Mouse (Mus musculus): ENCODE measurements at regions not wholly inside any gene's neighbourhood (a gene's known extent, or its start where the extent isn't known, plus 50 kb on each side); places are given as distances from the start of the nearest gene placed in this dataset.

DNA sequence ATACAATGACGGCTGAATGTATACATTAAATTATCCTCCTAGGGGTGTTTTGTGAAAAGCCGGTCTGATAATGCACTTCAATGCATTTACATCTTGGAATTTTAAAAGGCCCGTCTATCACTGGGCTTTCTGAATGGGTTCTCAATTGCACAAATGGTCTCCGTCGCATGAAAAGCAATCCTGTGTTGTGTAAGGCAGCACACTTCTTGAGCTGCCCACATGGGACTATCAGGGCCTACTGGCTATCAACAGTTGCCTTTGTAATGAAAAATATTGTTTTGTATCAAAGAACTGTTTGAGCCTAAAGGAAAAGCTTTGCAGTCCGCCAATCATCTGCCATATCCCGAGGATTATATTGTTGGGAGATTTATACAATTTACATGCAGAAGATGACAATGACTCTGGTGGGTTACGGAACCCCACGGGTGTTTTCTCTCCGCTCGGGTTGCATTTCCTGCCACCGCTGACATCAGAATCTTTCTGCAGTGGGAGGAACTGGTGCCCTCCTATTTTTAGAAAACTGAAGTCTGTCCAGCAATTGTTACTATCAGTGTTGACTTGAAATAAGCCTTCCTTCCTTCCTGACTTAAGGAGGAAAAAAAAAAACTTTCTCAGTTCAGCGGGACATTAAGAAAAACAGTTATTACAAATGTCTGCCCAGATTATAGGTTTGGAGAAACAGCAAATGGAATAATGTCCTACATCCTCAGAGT lies 118.7 kb downstream of the Tmem26 start:
- WGBS: 45% methylated on average over 13 of the region's 13 CpGs
- Histone ChIP-seq H3K9ac (no peak overlapping the region), H3K4me3 (no peak overlapping the region), H3K4me1 (peaks cover 7% of the 10 kb centered on the region), H3K27ac (no peak overlapping the region), H3K4me2 (no peak overlapping the region), H3K27me3 (no peaks in the 10 kb centered on the region), H3K9me3 (replicated peaks) (peaks cover 5% of the 10 kb centered on the region; the same call in 1 of the 2 replicates), H3K36me3 (ENCODE audit: poor library complexity, severe bottlenecking) (no peaks in the 10 kb centered on the region)
- no peak for ATAC-seq

DNA sequence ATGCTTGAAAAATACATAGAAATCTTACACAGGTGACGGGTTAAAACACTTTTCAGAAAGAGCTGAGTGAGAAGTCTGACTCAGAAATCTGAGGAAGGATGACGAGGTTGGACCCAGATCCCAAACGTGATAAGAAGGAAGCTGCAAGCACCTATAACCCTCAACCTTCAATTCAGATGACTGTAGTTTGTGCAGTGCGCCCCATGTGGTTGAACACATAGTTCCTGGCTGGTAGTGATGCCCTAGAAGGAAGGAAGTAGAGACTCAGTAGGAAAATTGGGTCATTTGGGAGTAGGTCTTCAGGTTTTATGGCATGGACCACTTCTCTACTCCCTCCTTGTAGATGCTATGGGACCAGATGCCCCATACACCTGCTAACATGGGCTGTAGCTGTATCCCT lies 120.6 kb downstream of the Tmem26 start:
- peaks cover 7% of the 10 kb centered on the region for H3K4me1 ChIP-seq
- no peaks in the 10 kb centered on the region for H3K27me3 ChIP-seq
- no peak overlapping the region for H3K4me3 ChIP-seq
- peaks cover 5% of the 10 kb centered on the region; the same call in 1 of the 2 replicates for H3K9me3 ChIP-seq (replicated peaks)
- WGBS: 87% methylated on average over 4 of the region's 4 CpGs
- no peak overlapping the region for H3K4me2 ChIP-seq
- no peak overlapping the region for H3K9ac ChIP-seq
- H3K27ac ChIP-seq: no peak overlapping the region
- no peak for ATAC-seq
- no peaks in the 10 kb centered on the region for H3K36me3 ChIP-seq (ENCODE audit: poor library complexity, severe bottlenecking)

DNA sequence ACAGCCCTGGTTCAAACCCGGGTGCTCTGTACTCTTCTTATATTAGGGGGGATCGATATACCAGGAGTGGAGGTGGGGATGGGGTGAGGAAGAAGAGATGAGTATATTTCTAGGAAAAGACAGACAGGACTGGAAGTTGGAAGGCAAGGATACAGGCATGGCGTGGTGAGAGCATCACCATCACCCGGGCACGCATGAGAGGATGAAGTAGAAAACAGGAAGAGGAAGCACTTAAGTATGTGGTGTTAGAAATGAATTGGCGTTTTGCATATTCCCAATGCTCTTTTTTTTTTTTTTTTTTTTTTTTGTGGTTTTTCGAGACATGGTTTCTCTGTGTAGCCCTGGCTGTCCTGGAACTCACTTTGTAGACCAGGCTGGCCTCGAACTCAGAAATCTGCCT lies 121.2 kb downstream of the Tmem26 start:
- Histone ChIP-seq H3K4me2 (no peak overlapping the region), H3K36me3 (ENCODE audit: poor library complexity, severe bottlenecking) (no peaks in the 10 kb centered on the region), H3K4me3 (no peak overlapping the region), H3K9me3 (replicated peaks) (0 out of 2 replicates have a peak, but pooled peaks cover under 1% of the 10 kb centered on the region), H3K27ac (no peak overlapping the region), H3K4me1 (peaks cover 7% of the 10 kb centered on the region), H3K27me3 (no peaks in the 10 kb centered on the region), H3K9ac (no peak overlapping the region)
- no peak for ATAC-seq
- WGBS: 93% methylated on average over 8 of the region's 8 CpGs

DNA sequence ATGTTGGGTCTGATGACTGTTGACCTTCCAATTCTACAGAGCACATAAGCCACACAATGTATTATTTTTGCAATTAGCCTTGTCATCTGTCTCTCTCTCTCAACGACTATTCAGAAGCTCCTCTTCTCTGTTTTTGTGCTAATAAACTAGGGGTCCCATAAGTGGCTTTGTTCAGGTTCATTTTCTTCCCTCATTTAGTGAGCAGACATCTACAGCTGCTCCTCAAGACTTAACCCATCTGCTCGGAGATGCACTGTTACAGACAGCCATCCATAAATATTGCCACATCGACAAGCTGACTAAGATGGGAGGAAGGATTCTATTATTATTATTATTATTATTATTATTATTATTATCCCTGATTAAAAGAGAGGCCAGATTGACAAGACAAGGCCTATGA lies 127.7 kb downstream of the Tmem26 start:
- no peak for ATAC-seq
- H3K4me2 ChIP-seq: no peak overlapping the region
- 74% methylated on average over 3 of the region's 3 CpGs for WGBS

DNA sequence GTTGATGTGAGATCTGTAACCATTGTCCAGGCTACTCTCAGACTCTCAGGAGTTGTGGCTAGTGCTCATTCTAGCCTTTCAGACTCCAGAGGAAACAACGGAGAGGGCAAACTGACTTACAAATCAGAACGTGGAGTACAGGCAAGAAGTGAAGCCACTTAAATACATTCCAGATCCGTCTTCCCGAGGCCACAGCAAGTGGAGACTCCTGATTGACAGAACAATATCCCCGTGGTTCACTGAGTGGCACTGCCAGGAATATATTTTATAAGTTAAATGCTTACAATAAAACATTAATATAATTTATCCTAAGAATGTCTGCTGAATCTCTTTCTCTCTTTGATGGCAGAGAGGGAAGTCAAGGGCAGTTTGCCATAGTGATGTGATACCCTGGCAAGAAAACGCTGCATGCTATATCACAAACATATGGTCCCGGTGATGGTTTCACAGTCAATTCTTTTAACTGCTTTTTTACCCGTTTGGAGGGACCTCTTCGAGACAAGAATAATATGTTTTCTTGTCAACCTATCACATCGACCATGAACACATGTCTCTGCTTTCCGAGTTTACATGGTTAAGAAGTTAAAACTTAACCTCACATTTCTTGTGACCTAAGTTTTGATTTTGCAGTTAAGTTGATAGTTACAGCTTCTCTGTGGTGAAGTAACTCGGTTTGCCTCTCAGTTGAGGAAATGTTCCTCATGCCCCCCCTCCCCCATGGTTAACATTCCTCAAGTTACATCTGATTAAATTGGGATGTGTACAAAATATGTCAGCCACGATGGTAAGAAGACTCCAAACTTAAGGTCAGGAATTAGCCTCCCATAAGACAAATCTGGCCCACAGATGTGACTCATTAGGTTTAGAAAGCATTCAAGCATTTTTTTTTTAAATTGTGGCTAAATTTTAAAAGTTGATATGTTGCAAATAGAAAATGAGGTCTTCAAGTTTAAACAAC lies 132.8 kb downstream of the Tmem26 start:
- no peaks in the 10 kb centered on the region for H3K4me1 ChIP-seq
- H3K27ac ChIP-seq: no peak overlapping the region
- 76% methylated on average over 13 of the region's 13 CpGs for WGBS
- no peak overlapping the region for H3K9ac ChIP-seq
- no peak for ATAC-seq
- no peak overlapping the region for H3K4me3 ChIP-seq
- H3K9me3 ChIP-seq (replicated peaks): no peaks in the 10 kb centered on the region
- H3K4me2 ChIP-seq: no peak overlapping the region
- H3K36me3 ChIP-seq (ENCODE audit: poor library complexity, severe bottlenecking): no peaks in the 10 kb centered on the region
- no peaks in the 10 kb centered on the region for H3K27me3 ChIP-seq

More for the DNA sequence above, 127.7 kb downstream of the Tmem26 start:
- Histone ChIP-seq H3K4me1 (no peaks in the 10 kb centered on the region), H3K36me3 (ENCODE audit: poor library complexity, severe bottlenecking) (no peaks in the 10 kb centered on the region), H3K4me3 (no peak overlapping the region), H3K9me3 (replicated peaks) (no peaks in the 10 kb centered on the region), H3K27ac (no peak overlapping the region), H3K9ac (no peak overlapping the region), H3K27me3 (no peaks in the 10 kb centered on the region)

DNA sequence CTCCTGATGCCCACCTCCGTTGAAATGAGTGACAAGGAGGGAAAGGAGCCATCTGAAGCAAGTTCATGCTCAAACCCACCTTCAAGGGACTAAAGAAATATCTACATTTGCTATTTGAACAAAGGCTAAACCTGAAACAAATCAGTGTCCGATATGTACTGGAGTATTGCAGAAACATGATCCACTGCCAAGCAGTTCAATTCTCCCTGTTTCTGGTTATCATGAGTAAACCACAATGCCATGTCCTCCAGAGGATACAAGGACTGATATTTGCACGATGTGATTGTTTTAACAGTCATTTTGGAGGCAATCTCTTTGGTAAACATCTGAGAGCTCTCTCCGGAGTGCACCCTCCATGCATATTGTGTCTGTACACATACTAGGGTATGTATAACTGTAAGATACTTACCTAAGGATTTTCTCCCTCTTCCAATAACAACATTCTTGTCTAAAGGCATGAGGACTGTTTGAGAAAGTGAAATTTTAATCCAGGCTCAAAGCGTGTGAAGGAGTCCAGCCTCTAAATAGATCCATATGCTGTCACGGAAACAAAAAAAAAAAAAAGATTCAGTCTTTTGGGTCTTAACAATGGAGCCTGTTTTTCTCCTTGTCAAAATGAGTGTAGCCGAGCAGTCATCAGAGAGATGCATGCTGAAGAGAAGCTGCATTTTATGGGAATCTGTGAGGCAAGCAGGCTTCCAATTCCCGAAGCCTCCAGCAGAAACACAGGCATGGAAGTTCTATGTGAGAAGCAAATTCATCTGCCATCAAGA lies 141.3 kb downstream of the Tmem26 start:
- WGBS: 45% methylated on average over 8 of the region's 8 CpGs
- H3K27me3 ChIP-seq: no peaks in the 10 kb centered on the region
- no peak overlapping the region for H3K9ac ChIP-seq
- H3K4me3 ChIP-seq: no peak overlapping the region
- 0 out of 2 replicates have a peak, but pooled peaks cover 3% of the 10 kb centered on the region for H3K4me1 ChIP-seq
- ATAC-seq: no peak
- H3K27ac ChIP-seq: no peak overlapping the region
- H3K9me3 ChIP-seq (replicated peaks): no peaks in the 10 kb centered on the region
- no peaks in the 10 kb centered on the region for H3K36me3 ChIP-seq (ENCODE audit: poor library complexity, severe bottlenecking)
- H3K4me2 ChIP-seq: no peak overlapping the region

DNA sequence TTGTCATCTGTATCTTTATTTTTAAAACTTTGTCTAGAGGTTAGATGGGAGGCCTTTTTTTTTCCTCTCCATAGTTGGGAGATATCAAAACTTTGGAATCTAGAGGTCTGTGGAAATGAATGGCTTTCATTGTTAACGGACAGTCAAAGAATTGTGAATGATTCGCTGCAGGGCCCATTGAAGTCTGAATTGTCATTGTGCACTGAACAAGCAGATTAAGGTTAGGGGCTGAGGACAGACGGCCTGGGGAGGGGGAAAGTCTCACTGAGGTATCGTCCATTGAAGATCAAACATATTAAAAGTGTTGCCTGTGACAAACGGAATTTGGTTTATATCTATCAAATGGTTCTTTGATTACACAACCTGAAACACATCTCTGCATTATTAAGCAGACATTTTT lies 142.3 kb downstream of the Tmem26 start:
- H3K36me3 ChIP-seq (ENCODE audit: poor library complexity, severe bottlenecking): no peaks in the 10 kb centered on the region
- 0 out of 2 replicates have a peak, but pooled peaks cover 3% of the 10 kb centered on the region for H3K4me1 ChIP-seq
- H3K9me3 ChIP-seq (replicated peaks): no peaks in the 10 kb centered on the region
- H3K27me3 ChIP-seq: no peaks in the 10 kb centered on the region
- 6% methylated on average over 5 of the region's 5 CpGs for WGBS
- H3K9ac ChIP-seq: no peak overlapping the region
- H3K27ac ChIP-seq: no peak overlapping the region
- H3K4me3 ChIP-seq: no peak overlapping the region
- H3K4me2 ChIP-seq: no peak overlapping the region
- ATAC-seq: no peak

DNA sequence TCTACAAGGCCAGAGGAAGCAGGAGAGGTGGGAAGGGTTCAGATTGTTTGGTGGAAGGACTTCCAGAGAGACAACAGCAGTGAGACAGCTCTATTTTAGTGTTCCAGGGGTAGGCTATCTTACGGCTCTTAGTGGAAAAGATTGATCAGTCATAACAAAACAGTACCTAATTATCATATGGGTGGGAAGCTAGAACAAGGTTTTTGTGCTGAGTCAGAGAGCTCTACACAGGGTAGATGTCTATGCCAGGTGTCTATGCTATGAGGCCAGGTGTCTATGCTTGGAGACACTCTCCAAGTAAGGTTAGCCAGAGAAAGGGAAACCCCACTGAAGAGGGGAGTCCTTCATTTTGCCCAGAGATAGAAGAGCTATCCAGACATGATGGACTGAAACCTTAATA lies 143.9 kb downstream of the Tmem26 start:
- Histone ChIP-seq H3K4me2 (no peak overlapping the region), H3K9ac (no peak overlapping the region), H3K36me3 (ENCODE audit: poor library complexity, severe bottlenecking) (no peaks in the 10 kb centered on the region), H3K27me3 (no peaks in the 10 kb centered on the region), H3K9me3 (replicated peaks) (no peaks in the 10 kb centered on the region), H3K4me1 (0 out of 2 replicates have a peak, but pooled peaks cover 3% of the 10 kb centered on the region), H3K4me3 (no peak overlapping the region), H3K27ac (no peak overlapping the region)
- no peak for ATAC-seq
- whole genome bisulfite sequencing: 88% methylated on average over 1 of the region's 1 CpGs

DNA sequence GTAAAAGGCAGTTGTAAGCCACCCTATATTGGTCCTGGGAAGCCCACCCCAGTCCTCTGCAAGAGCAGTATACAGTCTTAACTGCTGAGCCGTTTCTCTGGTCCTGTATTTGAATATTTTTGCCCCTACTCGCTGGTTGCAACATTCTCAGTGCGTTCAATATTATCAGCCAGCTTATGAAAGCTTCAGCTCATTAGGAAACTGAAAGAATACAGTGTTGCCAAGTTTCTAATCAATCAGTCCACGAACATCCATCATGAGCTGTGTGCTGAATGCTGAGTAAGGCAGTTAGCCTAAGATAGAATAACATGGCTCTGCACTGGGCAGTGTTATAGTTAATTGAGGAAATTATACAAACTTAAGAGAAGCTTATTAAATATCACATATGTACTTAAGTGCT lies 148.7 kb downstream of the Tmem26 start:
- no peaks in the 10 kb centered on the region for H3K4me1 ChIP-seq
- 82% methylated on average over 4 of the region's 4 CpGs for WGBS
- H3K27me3 ChIP-seq: no peaks in the 10 kb centered on the region
- H3K4me2 ChIP-seq: no peak overlapping the region
- H3K9me3 ChIP-seq (replicated peaks): no peaks in the 10 kb centered on the region
- H3K27ac ChIP-seq: no peak overlapping the region
- H3K36me3 ChIP-seq (ENCODE audit: poor library complexity, severe bottlenecking): no peaks in the 10 kb centered on the region
- ATAC-seq: no peak
- no peak overlapping the region for H3K4me3 ChIP-seq
- H3K9ac ChIP-seq: no peak overlapping the region

- Histone ChIP-seq H3K9me3 (replicated peaks) (no peaks in the 10 kb centered on the region), H3K9ac (no peak overlapping the region), H3K4me1 (no peaks in the 10 kb centered on the region), H3K27ac (no peak overlapping the region), H3K36me3 (ENCODE audit: poor library complexity, severe bottlenecking) (no peaks in the 10 kb centered on the region), H3K4me2 (no peak overlapping the region), H3K4me3 (no peak overlapping the region), H3K27me3 (no peaks in the 10 kb centered on the region)
- WGBS: 95% methylated on average over 5 of the region's 5 CpGs
- ATAC-seq: no peak
Observed at GRCm38 (mm10) chr10:68875641-68876040, 152.2 kb downstream of the Tmem26 start.

- 75% methylated on average over 8 of the region's 8 CpGs for WGBS
- ATAC-seq: no peak
- H3K4me3 ChIP-seq: no peak overlapping the region
Observed at GRCm38 (mm10) chr10:68893100-68893841, 169.8 kb downstream of the Tmem26 start.

More at GRCm38 (mm10) chr10:68893100-68893841, 169.8 kb downstream of the Tmem26 start:
- no peaks in the 10 kb centered on the region for H3K9me3 ChIP-seq (replicated peaks)
- no peak overlapping the region for H3K9ac ChIP-seq
- H3K4me1 ChIP-seq: peaks cover 3% of the 10 kb centered on the region; the same call in 1 of the 2 replicates
- no peak overlapping the region for H3K4me2 ChIP-seq
- H3K27me3 ChIP-seq: no peaks in the 10 kb centered on the region
- H3K36me3 ChIP-seq (ENCODE audit: poor library complexity, severe bottlenecking): no peaks in the 10 kb centered on the region
- no peak overlapping the region for H3K27ac ChIP-seq
